Mouse (Mus musculus) left cerebral cortex, adult 18-20 months (tissue): ENCODE measurements around the gene Tnni2. TPM values are rescaled to one million over a fixed set of nuclear protein-coding genes. Genes with fewer than 3 reads are reported as not detected.

ENCODE experiments used
- DNase-seq, 2 experiments: peaks; one replicate each; pipeline ENCODE4 v3.0.0; 2021 to 2022; ENCODE audit warnings: low spot score in 2 of 2, mixed read lengths in 1 of 2
- total RNA-seq, 2 experiments: library from RNA; stranded (reverse); gene quantifications; 2 replicates each; pipeline ENCODE4 v1.2.3; 2021

Tnni2 gene
- total RNA-seq, 2 experiments from 2014 or later = 0.44 TPM; not detected in 1

DNA sequence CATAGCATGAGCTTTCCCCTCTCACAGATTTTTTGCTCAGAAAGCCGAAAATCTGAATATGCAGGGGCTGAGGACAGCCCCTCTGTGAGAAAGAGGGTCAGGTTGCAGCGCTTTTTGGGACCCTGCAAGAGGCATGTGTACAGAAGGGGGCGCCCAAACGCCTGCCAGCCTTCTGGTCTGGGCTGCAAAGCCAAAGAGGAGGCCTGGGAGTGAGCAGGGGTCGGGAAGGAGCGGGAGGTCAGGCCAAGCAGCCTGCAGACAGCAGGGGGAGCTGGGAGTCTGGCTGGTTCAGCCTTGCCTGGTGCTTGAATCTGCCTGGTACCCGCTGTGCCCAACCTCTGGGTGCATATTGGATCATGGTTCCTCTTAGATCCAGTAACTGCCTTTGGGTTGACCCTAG, 13.4 kb upstream of the Tnni2 start:
- DNase-seq = no peak

DNA sequence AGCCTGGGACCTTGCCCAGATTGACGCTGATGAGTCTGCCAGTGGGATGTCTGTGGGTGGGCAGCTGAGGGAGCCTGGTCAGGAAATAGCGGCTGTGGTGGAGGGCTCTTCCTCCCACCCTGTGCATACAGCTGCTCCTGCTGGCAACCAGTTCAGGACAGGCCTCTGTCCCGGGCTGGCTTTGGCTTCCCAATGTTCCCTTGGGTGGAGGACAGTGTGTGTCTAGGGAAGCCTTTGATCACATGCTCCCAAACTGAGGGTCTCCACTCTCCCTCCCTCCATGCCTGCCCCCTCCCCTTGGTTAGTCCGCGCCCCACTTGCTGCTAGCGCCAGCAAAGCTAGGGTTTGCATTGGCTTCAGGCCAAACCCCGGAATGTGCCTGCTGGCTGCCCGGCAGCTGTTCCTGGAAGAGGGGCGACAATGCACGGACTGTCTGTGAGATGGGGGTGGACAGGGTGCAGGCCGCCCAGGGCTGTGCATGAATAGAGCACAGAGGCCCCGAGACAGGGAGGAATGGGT, 11.4 kb upstream of the Tnni2 start:
- DNase-seq = peak; percentile 31 to 35

DNA sequence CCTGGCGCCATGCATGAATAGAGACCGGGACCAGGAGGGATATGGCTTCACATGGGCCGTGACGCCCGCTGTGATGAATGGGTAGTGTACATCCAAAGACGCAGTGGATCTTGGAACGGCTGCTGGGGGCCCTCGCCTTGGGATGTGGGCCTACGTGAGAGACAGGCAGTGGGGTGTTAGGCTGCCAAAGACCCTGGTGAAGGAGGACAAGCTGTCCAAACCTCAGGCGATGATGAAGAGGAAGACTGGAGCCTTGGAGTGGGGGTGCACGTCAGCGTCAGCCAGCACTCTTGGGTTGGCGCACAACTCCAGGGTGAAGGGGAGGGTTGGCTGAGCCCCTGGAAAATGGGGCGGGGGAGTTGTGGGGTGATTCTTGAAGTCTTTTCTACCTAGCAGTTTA, 10.5 kb upstream of the Tnni2 start:
- no peak for DNase-seq

DNA sequence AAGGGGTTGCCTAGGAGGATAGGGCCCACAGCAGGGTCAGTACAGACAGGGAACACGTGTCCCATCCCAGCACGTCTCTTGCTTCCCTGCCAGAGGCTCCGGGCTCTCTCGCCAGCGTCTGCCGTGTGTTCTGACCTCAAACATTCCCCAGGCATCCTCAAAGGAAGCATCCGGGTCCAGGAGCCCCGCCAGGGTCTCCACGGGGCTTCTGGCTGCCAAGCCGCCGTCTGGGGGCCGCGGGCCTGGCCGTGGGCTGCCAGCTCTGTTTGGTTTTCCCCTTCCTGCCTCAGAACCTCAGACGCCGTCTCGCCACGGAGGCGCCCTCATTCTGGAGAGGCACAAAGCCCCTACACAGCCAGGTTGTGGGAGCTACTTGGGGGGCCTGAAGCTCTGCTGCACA, 8.0 kb upstream of the Tnni2 start:
- no peak for DNase-seq

DNA sequence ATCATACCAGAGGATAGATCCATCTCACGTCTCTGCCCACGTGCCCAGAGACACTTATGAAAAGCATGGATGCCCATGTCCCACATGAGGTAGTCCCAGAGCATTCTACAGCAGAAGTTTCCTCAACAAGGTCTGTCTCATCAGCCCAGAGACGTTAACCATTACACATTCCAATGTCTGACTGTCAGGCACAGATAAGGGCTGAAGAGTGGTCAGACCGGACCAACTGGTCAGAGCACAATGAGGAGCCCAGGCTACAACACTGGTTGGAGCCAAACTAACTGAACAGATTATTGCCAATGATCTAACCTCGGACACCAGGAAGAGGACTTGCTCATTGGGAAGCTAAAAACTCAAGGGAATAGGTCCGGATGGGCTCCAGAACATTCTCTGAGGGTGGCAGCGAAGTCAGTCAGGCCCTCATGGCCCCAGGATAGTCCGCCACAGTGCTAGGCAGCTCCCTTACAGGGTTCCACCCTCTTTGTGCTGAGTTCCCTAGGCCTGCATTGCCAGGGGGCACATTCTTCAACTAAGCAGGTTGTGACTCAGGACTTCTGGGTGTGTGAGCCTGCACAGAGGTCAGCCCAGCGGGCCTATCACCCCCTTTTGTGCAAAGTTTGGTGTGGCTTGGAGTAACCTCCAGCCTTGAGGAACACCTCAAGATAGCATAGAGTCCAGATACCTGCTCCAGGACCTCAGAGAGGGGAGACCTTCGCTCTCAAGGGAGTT, 7.3 kb upstream of the Tnni2 start, which contains the start of gene Syt8:
TSS of gene Syt8 (plus strand) at position 714 of the 729 bp plus-strand sequence.
- DNase-seq = no peak

DNA sequence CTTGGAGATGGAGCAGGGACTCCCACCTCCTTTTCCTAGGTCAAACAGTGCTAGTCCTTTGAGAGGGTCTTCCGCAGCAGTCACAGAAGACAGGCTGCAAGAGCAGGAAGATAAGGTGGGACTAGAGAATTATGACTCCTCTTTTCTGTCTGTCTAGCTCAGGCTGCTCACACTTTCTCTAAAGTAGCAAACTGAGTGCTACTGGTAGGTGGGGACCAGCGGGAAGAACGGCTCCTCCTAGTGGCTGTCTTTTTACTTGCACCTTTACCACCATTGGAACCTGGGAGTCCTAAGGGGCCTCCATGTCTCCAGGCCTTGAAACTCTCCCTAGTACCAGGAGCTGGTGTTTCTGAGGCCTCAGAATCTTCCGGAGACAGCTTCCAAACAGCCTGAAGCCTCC, 6.1 kb upstream of the Tnni2 start:
- peak; percentile 64 to 82 for DNase-seq

DNA sequence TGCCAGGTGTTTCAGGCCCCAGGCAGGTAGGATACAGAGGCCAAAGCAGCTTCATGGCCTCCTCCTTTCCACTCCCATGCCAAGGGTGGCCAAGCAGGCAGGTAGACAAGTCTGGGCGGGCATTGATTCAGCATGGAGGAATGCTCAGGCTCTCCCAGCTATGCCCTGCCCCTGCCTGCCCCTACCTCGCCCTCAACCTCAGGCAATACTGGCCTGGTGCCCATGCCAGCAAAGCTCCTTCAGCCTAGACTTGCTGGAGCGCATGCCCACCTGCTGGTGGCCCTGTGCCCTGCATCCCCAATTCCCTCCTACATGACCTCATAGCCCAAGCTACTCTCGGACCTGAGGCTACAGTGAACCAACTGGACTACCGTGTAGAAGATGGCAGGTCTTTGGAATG, 4.3 kb upstream of the Tnni2 start:
- DNase-seq = no peak

DNA sequence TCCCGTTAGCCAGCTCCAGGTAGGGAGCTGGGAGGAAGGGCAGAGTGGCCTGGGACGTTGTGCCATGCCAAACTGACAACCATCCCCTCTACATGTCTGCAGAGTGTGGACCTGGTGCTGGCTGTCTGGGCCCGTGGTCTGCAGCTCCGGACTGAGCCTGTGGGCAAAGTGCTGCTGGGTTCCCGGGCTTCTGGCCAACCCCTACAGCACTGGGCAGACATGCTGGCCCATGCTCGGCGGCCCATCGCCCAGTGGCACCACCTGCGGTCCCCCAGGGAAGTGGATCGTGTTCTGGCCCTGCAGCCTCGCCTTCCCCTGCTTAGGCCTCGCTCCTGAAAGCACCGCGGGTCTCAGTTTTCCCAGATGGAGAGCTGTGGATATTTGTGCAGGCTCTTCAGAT, 1.6 kb upstream of the Tnni2 start:
- DNase-seq = no peak

DNA sequence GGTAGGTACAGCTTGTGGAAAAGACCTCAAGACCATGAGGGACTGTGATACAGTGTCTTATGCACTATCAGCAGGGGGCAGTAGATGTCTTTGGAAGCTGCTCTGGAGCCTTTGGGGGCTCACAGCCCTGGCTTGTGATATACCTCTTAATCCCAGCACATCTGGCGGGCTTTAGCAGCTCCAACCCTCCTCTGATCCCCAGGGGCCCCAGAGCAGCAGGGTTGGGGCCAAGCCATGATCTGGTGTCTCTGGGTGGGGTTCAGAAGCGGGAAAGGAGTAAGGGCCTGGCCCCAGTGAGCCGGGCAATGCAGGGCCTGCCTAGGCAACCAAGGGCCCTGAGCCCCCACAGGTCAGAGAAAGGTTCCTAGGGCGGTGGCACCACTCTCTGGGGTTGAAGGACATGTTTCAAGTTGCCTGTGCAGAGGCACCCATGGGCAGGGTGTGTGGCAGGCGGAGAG, 922 bp upstream of the Tnni2 start:
- DNase-seq = peak in 1 of 2 experiments; percentile 15

DNA sequence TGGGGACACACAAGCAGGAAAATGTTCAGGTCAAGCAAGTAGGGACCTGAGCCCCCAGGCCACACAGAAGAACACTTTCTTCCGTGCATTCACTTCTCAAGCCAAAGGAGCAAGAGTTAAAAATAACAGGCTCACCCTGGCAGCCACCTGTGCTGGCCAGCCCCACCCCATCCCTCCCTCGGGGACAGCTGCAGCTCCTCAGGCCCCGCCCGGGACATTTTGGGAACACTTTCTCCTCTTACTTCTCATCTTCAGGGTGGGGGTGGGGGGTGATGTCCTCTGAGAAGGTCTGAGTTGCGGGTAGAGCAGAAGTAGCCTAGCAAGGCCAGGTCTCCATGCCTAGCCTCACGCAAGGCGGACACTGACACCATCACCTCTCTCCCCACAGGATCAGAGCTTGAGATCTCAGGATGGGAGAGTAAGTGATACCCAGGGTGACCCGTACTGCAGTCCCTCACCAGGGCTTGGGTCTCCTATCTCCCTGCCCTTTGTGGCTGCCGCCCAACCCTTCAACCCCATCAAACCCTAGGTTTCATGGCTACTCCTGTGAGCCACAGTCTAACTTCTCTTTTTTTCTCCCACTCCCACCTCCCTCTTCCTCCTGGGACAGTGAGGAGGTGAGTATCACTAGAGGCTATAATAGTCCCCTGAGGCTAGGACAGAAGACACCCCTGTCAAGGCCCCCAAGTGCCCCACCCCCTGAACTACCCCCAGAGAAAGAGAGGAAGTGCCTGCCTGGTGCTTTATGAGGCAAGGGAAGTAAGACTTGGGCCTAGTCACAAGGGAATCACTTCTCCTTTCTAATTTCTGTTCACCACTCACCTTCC, 686 bp downstream of the Tnni2 start:
- no peak for DNase-seq

DNA sequence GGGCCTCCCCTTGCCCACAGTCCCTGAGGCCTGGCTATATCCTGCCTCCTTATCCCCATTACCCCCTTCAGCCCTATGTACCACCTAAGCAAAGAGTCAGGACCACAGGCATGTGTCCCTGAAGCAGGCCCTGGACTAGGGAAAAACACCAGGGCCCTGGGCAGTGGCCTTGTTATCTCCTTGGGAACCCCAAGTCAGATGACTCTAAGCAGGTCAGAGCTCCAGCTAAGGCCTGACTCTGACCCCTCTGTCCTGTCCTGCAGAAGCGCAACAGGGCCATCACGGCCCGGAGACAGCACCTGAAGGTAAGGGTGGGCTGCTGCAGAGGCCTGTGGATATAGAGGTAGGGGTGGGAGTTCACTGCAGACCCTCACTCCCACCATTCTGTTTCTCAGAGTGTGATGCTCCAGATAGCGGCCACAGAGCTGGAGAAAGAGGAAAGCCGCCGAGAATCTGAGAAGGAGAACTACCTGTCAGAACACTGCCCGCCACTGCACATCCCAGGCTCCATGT, 1.4 kb downstream of the Tnni2 start:
- DNase-seq = no peak

DNA sequence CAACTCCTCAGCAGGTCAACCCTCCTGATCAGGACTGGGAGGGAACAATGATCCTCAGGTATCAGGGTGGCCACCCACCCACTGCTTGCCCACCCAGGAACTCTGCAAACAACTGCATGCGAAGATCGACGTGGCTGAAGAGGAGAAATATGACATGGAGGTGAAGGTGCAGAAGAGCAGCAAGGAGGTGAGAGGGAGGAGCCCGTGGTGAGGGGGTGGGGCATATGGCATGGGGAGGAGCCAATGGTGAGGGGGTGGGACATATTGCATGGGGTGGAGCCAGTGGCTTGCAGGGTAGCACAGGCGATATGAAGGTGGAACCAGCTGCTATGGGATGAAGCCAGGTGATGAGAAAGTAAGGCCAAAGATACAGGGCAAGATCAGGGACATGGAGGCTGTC, 1.9 kb downstream of the Tnni2 start:
- no peak for DNase-seq

DNA sequence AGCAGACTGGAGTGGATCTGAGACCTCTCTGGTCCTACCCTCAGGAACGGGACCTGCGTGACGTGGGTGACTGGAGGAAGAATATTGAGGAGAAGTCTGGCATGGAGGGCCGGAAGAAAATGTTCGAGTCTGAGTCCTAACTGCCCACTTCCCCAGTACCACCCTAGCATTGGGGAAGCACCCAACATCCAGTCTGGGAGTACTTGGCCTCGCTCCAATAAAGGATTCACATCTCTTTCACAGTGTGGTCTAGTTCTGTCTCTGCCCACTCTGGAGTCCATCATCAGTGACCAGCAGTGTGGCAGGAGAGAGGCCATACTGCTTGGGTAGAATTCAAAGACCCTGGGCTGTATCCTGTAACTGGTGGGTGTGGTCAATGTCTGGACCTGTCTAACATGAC, 2.6 kb downstream of the Tnni2 start:
- DNase-seq = no peak

DNA sequence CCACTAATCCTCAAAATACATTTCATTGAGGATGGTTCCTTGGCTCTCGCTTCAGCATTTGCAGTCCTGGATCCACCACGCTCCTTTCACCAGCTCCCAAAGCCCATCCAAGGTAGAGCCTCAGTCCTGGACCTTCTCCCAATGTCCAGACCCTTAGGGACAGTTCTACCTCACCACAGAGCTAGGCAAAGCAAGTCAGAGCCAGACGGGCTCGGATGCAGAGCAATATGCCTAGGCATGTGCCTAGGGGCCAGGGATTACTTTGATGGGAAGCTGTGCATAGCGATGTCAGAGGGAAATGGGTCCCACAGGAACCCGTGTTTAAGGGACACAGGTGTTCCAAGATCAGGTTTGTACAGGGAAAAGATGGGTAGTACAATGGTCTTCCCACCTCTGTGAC, 3.7 kb downstream of the Tnni2 start:
- no peak for DNase-seq

DNA sequence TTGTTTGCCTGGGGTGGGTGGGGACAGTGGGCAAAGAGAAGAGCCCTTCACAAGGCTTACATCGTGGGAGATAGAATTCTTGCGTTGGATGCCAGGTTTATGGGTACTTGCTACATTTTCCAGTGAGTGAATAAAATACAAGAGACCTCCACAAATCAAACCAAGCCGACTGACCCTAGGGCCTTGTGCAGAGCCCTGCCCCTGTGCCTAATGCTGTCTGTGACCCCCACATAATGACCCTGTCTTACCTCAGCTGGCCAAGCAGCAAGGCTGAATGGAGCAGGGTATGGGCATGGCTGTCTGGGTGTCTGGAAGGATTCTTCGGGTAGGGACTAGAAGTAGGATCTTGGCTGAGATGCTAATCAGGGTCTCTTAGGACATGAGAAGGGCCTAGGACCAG, 4.7 kb downstream of the Tnni2 start:
- DNase-seq = no peak

DNA sequence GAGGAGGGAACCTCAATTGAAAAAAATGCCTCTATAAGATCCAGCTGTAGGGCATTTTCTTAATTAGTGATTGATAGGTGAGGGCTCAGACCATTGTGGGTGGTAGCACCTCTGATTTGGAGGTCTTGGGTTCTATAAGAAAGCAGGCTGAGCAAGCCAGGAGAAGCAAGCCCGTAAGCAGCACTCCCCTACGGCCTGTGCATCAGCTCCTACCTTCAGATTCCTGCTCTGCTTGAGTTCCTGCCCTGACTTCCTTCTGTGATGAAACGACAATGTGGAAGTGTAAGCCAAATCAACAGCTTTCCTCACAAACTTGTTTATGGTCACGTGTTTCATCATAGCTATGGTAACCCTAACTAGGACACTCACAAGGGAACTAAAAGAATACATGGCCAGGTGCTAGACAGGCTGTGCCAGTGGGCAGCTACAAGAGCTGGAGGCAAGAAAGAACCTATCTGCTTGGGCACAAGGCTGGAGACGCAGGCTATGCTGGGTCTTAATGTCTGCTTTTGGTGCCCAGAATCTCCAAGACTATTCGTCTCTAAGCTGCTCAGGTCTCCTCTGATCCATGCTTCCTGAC, 7.5 kb downstream of the Tnni2 start:
- no peak for DNase-seq

DNA sequence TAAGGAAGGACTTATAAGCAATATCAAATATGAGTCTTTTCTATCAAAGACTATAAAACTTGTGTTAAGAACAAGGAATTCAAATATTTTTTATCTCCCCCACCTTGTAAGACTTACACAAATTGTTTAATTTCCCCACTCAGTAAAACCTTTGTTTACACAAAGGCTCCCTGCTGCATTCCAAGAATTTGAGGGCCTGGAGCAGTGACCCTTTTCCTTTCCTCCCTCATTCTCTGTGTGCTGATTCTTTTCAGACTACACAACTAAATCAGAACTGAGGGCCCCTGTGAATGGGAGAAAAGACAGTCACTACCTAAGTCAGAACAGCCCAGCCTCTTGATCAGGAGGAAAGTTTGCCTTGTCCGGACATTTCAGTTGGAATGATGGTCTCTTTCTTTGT, 13.1 kb downstream of the Tnni2 start:
- no peak for DNase-seq

DNA sequence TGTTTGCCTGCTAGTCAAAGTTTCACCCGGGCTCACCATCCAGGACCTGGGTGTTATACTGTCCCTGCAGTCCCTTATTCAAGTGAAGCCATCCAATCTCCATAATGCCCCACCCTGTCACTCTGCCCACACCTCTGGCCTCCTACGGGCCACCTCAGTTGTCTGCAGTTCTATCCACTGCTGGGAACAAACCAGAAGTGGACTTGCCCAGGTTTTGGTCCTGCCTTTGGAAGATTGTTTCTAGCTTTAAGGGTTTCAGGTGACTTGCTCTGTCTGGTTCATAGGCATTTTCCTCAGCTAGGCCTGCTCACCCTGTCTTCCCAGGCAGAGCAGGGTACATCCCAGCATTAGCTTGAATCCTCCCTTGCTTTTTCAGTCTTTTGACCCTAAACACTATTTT, 13.6 kb downstream of the Tnni2 start:
- no peak for DNase-seq

DNA sequence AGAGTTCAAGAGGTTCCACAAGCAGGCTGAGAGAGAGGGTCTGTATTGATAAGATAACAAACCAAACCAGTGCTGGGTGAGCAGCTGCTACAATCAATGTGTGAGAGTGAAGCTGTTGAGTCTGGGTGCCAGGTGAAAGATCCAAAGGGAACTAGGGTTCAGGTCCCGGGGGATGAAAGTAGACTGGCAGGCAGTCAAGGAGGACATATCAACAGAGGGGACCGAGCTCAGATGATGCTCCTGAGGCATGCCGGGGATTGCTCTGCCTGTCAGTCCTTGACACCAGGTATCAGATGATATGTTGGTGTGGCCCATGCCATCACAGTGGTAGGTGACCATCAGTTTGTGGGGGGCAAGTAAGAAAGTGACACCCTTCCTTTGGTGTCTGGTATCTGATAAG, 15.2 kb downstream of the Tnni2 start:
- no peak for DNase-seq

DNA sequence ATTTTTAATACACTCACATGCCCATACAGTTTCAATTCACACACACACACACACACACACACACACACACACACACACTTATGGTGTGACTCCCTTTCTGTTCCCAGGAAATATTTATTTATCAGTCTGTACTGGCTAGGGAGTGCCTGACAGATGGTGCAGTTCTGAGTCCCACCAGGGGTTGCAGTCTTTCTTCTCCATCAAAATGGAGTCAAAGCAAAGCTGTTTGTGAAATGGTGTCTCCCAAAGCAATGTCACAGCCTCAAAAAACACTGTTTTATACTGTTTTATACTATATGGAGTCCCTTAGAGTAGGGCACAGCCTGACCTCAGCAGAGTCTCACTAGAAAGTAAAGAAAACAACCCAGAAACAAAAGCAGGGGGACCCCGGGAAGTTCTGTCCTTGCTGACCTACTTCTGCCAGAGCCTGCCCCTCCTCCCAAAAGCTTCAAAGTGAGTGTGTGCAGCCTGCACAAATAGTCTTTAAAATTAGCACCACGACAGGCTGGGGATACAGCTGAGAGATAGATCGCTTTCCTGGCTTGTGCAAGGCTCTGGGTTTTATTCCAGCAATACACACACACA, 15.7 kb downstream of the Tnni2 start:
- DNase-seq = no peak

DNA sequence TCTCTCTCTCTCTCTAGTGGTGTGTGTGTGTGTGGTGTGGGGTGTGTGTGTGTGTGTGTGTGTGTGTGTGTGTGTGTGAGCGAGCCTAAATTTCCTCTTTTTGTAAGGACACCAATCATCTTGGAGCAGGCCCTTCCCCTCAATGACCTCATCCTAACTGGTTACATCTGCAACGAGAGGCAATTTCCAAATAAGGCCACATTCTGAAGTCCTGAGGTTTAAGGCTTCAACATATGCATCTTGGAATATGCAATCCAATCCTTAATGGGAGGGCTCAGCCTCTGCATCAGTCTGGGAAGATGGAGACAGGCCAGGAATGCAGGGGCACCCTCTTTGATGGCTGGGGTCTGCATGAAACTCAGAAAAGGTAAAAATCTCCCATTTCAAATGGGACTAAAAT, 16.4 kb downstream of the Tnni2 start:
- no peak for DNase-seq
